Mouse (Mus musculus): ENCODE results near the gene Zbtb11. TPM values are rescaled to one million over a fixed set of nuclear protein-coding genes. Genes with fewer than 3 reads are reported as not detected.
A peak's percentile ranks its signal among the peaks of the same experiment; 100 is the strongest.

The Zbtb11 gene
- polyA plus RNA-seq, 1 experiment from 2014 or later: 13.8 TPM

DNA sequence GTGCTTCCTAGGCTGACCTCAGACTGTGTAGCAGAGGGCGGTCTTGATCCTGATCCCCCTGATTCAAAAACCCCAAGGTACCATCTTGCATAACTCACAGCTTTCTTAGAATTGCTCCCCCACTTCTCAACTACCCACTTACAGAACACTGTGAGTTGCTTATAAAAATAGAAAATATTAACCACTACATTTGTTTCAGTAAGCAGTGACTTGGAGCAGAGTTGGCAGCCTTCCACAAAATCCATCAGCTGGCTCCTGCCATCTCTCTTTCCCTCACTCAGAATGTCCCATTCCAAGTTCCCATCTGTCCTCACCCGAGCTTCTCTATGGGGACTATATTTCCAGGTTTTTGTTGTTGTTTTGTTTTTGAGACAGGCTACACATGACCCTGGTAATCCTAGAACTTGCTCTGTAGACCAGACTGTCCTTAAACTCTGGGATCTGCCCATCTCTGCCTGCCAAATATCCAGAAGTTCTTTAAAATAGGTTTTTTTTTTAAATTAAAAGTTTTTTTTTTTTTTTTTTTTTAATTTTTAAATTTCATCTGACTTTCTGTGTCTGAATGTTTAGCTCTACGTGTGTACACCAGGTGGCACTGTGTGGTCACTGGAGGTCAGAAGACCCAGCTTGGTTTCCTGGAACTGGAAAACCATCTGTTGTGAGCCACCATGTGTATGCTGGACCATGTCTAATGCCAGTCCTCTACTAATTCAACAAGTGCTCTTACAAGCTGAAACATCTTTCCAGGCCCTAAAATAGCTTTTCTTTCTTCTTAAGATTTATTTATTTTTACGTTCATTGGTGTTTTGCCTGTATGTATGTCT, 9.3 kb upstream of the Zbtb11 start:
- Histone ChIP-seq H3K4me2 (ENCODE audit: low read depth, low read length) (no peak overlapping the region), H3K9me3 (replicated peaks; ENCODE audit: control insufficient read depth, low read length) (no peaks in the 10 kb centered on the region), H3K9ac (ENCODE audit: low read length) (no peak overlapping the region), H3K4me1 (ENCODE audit: control insufficient read depth, insufficient read depth, low read length) (peaks cover 6% of the 10 kb centered on the region), H3K27me3 (ENCODE audit: control insufficient read depth, insufficient read depth, low read length) (no peaks in the 10 kb centered on the region), H3K36me3 (ENCODE audit: control insufficient read depth, insufficient read depth) (peaks cover 6% of the 10 kb centered on the region), H3K4me3 (ENCODE audit: low read length) (no peak overlapping the region), H3K27ac (ENCODE audit: low read length) (no peak overlapping the region)
- ATAC-seq (replicated peaks; ENCODE audit: extremely low read depth, insufficient read depth, low FRiP score): no peak
- 57% methylated on average over 4 of the region's 4 CpGs for WGBS

DNA sequence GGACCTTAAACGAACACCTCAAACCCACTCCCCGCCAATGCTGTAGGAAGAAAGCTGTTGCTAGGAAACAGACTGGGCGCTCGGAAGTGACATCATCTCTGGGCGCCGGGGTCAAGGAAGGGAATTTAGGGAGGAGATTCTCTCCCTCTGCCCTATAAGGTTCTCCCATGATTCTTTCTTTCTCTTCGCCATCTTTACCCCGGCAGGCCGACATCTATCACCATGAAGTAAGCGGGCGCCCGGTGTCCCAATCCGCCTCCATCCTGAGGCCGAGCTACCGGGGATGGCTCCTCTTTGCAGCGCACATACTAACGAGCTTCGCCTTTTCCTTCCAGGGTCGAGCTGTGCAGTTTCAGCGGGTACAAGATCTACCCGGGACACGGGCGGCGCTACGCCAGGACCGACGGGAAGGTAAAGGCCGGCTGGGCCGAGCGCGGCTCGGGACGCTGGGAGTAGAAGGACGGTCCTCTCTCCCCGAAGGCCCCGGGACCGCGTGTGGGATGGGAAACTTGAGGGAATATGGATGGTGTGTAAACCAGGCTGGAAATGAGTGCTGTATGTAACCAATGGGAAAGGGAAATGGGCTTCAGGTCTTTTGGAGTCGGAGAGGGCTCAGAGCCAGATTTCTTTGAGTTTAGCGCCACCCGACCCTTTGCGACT, 7.3 kb upstream of the Zbtb11 start, which contains the start of gene Rpl24:
Rpl24 (plus strand) TSS at position 64 of the 660 bp plus-strand sequence.
- H3K4me3 ChIP-seq (ENCODE audit: low read length): peak within 1 kb of the TSS; percentile 67
- no peaks in the 10 kb centered on the region for H3K27me3 ChIP-seq (ENCODE audit: control insufficient read depth, insufficient read depth, low read length)
- peak within 1 kb of the TSS; percentile 86 for H3K4me2 ChIP-seq (ENCODE audit: low read depth, low read length)
- no peaks in the 10 kb centered on the region for H3K9me3 ChIP-seq (replicated peaks; ENCODE audit: control insufficient read depth, low read length)
- peak within 1 kb of the TSS; percentile 82 for H3K9ac ChIP-seq (ENCODE audit: low read length)
- H3K27ac ChIP-seq (ENCODE audit: low read length): peak within 1 kb of the TSS; percentile 76
- under 1% methylated on average over 42 of the region's 42 CpGs for WGBS
- peaks cover 25% of the 10 kb centered on the region for H3K36me3 ChIP-seq (ENCODE audit: control insufficient read depth, insufficient read depth)
- peaks cover 9% of the 10 kb centered on the region for H3K4me1 ChIP-seq (ENCODE audit: control insufficient read depth, insufficient read depth, low read length)
- peak; percentile 94 for ATAC-seq (replicated peaks; ENCODE audit: extremely low read depth, insufficient read depth, low FRiP score)

GRCm38 (mm10) chr16:55967221-55967620, 6.5 kb upstream of the Zbtb11 start:
- WGBS: 6% methylated on average over 1 of the region's 1 CpGs
- H3K36me3 ChIP-seq (ENCODE audit: control insufficient read depth, insufficient read depth): peaks cover 33% of the 10 kb centered on the region
- peak overlapping the region; percentile 82 for H3K9ac ChIP-seq (ENCODE audit: low read length)
- H3K9me3 ChIP-seq (replicated peaks; ENCODE audit: control insufficient read depth, low read length): no peaks in the 10 kb centered on the region
- H3K4me2 ChIP-seq (ENCODE audit: low read depth, low read length): peak overlapping the region; percentile 86
- peak overlapping the region; percentile 67 for H3K4me3 ChIP-seq (ENCODE audit: low read length)
- peaks cover 9% of the 10 kb centered on the region for H3K4me1 ChIP-seq (ENCODE audit: control insufficient read depth, insufficient read depth, low read length)
- peak overlapping the region; percentile 76 for H3K27ac ChIP-seq (ENCODE audit: low read length)
- ATAC-seq (replicated peaks; ENCODE audit: extremely low read depth, insufficient read depth, low FRiP score): no peak
- H3K27me3 ChIP-seq (ENCODE audit: control insufficient read depth, insufficient read depth, low read length): no peaks in the 10 kb centered on the region

DNA sequence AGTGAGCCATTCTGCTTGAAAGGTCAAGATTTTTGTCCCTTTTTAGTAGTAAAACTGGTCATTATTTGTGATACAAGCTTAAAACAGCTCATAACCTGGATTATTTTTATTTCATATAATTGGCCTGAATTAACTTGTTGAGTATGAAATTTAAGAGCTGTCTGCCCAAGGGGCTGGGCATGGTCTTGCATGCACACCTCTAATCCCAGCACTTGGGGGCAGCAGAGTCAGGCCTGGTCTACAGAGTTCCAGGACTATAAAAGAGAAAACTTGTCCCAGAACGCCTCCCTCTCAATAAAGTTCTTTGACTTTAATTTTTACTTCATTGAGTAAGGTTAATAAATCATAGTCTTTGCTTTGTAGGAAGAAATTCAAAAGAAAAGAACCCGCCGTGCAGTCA, 4.5 kb upstream of the Zbtb11 start:
- Histone ChIP-seq H3K36me3 (ENCODE audit: control insufficient read depth, insufficient read depth) (peaks cover 33% of the 10 kb centered on the region), H3K27me3 (ENCODE audit: control insufficient read depth, insufficient read depth, low read length) (no peaks in the 10 kb centered on the region), H3K9ac (ENCODE audit: low read length) (no peak overlapping the region), H3K27ac (ENCODE audit: low read length) (no peak overlapping the region), H3K4me2 (ENCODE audit: low read depth, low read length) (no peak overlapping the region), H3K4me1 (ENCODE audit: control insufficient read depth, insufficient read depth, low read length) (peaks cover 13% of the 10 kb centered on the region), H3K9me3 (replicated peaks; ENCODE audit: control insufficient read depth, low read length) (no peaks in the 10 kb centered on the region), H3K4me3 (ENCODE audit: low read length) (no peak overlapping the region)
- no peak for ATAC-seq (replicated peaks; ENCODE audit: extremely low read depth, insufficient read depth, low FRiP score)
- 83% methylated on average over 3 of the region's 3 CpGs for WGBS

GRCm38 (mm10) chr16:55970416-55970815, 3.3 kb upstream of the Zbtb11 start:
- H3K9me3 ChIP-seq (replicated peaks; ENCODE audit: control insufficient read depth, low read length): no peaks in the 10 kb centered on the region
- ATAC-seq (replicated peaks; ENCODE audit: extremely low read depth, insufficient read depth, low FRiP score): no peak
- peaks cover 17% of the 10 kb centered on the region for H3K4me1 ChIP-seq (ENCODE audit: control insufficient read depth, insufficient read depth, low read length)
- H3K27ac ChIP-seq (ENCODE audit: low read length): no peak overlapping the region
- 88% methylated on average over 5 of the region's 5 CpGs for WGBS
- no peak overlapping the region for H3K9ac ChIP-seq (ENCODE audit: low read length)
- H3K4me2 ChIP-seq (ENCODE audit: low read depth, low read length): no peak overlapping the region
- no peak overlapping the region for H3K4me3 ChIP-seq (ENCODE audit: low read length)
- H3K27me3 ChIP-seq (ENCODE audit: control insufficient read depth, insufficient read depth, low read length): no peaks in the 10 kb centered on the region
- H3K36me3 ChIP-seq (ENCODE audit: control insufficient read depth, insufficient read depth): peaks cover 33% of the 10 kb centered on the region

GRCm38 (mm10) chr16:55971735-55972615, 1.7 kb upstream of the Zbtb11 start:
- H3K9me3 ChIP-seq (replicated peaks; ENCODE audit: control insufficient read depth, low read length): no peaks in the 10 kb centered on the region
- no peak overlapping the region for H3K27ac ChIP-seq (ENCODE audit: low read length)
- peaks cover 22% of the 10 kb centered on the region for H3K4me1 ChIP-seq (ENCODE audit: control insufficient read depth, insufficient read depth, low read length)
- ATAC-seq (replicated peaks; ENCODE audit: extremely low read depth, insufficient read depth, low FRiP score): no peak
- no peak overlapping the region for H3K4me3 ChIP-seq (ENCODE audit: low read length)
- H3K9ac ChIP-seq (ENCODE audit: low read length): no peak overlapping the region
- no peak overlapping the region for H3K4me2 ChIP-seq (ENCODE audit: low read depth, low read length)
- peaks cover 33% of the 10 kb centered on the region for H3K36me3 ChIP-seq (ENCODE audit: control insufficient read depth, insufficient read depth)
- no peaks in the 10 kb centered on the region for H3K27me3 ChIP-seq (ENCODE audit: control insufficient read depth, insufficient read depth, low read length)
- 77% methylated on average over 6 of the region's 6 CpGs for WGBS

- no peak for ATAC-seq (replicated peaks; ENCODE audit: extremely low read depth, insufficient read depth, low FRiP score)
- peak overlapping the region; percentile 65 for H3K9ac ChIP-seq (ENCODE audit: low read length)
- peak overlapping the region; percentile 76 for H3K27ac ChIP-seq (ENCODE audit: low read length)
- H3K4me2 ChIP-seq (ENCODE audit: low read depth, low read length): peak overlapping the region; percentile 82
- H3K4me3 ChIP-seq (ENCODE audit: low read length): peak overlapping the region; percentile 100
- WGBS: 53% methylated on average over 10 of the region's 10 CpGs
- peaks cover 29% of the 10 kb centered on the region for H3K36me3 ChIP-seq (ENCODE audit: control insufficient read depth, insufficient read depth)
- no peaks in the 10 kb centered on the region for H3K9me3 ChIP-seq (replicated peaks; ENCODE audit: control insufficient read depth, low read length)
- no peaks in the 10 kb centered on the region for H3K27me3 ChIP-seq (ENCODE audit: control insufficient read depth, insufficient read depth, low read length)
- peaks cover 18% of the 10 kb centered on the region for H3K4me1 ChIP-seq (ENCODE audit: control insufficient read depth, insufficient read depth, low read length)
Observed at GRCm38 (mm10) chr16:55972626-55973201, 969 bp upstream of the Zbtb11 start.

DNA sequence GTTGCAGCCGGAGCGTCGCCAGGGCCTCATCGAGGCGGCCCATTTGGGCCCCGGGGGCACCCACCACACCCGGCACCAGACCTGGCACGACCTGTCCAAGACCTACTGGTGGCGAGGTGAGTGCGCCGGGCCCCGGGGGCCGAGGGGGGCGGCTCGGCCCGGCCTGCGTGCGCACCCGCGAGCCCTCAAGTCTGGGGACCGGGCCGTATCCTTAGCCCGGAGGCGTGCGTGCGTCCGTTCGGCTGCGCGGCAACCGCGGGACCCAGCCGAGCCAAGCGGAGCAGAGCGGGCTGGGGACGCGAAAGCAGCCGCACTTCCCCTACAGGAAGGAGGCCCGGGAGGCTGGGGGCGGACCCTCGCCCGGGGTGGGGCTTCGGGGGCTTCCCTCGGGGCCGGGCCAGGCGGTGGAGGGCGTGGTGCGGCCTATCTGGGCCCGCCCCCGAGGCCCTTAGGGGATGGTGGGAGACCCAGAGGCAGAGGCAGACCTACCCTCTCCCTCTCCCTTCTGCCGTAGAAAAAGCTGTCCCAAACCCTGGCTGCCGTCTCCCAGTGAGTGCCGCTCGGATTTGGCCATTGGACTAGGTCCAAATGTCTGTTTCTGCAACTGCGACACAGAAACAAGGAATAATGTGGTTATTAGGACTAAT, 696 bp downstream of the Zbtb11 start:
- Histone ChIP-seq H3K27ac (ENCODE audit: low read length) (peak overlapping the region; percentile 91), H3K9me3 (replicated peaks; ENCODE audit: control insufficient read depth, low read length) (no peaks in the 10 kb centered on the region), H3K4me2 (ENCODE audit: low read depth, low read length) (peak overlapping the region; percentile 69), H3K4me3 (ENCODE audit: low read length) (peak overlapping the region; percentile 100), H3K4me1 (ENCODE audit: control insufficient read depth, insufficient read depth, low read length) (peaks cover 16% of the 10 kb centered on the region), H3K9ac (ENCODE audit: low read length) (peak overlapping the region; percentile 91), H3K27me3 (ENCODE audit: control insufficient read depth, insufficient read depth, low read length) (no peaks in the 10 kb centered on the region), H3K36me3 (ENCODE audit: control insufficient read depth, insufficient read depth) (peaks cover 26% of the 10 kb centered on the region)
- ATAC-seq (replicated peaks; ENCODE audit: extremely low read depth, insufficient read depth, low FRiP score): peak; percentile 93
- WGBS: under 1% methylated on average over 51 of the region's 55 CpGs
